Mouse (Mus musculus) heart, embryonic 11.5 days (tissue): ENCODE data around the gene Wdr19. TPM values are rescaled to one million over a fixed set of nuclear protein-coding genes. Genes with fewer than 3 reads are reported as not detected.

Experiments used
- ATAC-seq: fragments of 200-750 bp; cut with Nextera tagmentation; replicated peaks from 2 replicates; pipeline ENCODE4 v1.8.0; 2017; ENCODE audit warnings: moderate library complexity; ENCODE audit not compliant: insufficient number of reproducible peaks, low FRiP score, low TSS enrichment
- H3K27ac ChIP-seq: fragments of 300-500 bp; sonication (generic); 2 replicates; pipeline ENCODE4 v1.5.1; 2014; ENCODE audit warnings: mild to moderate bottlenecking, low read depth, low read length
- H3K27me3 ChIP-seq: fragments of 300-500 bp; sonication (generic); 2 replicates; pipeline ENCODE4 v1.6.1; 2014; ENCODE audit warnings: mild to moderate bottlenecking, low read length, mixed read lengths; ENCODE audit not compliant: control insufficient read depth, insufficient read depth
- H3K36me3 ChIP-seq: fragments of 300-500 bp; sonication (generic); 2 replicates; pipeline ENCODE4 v1.6.1; 2014; ENCODE audit warnings: mild to moderate bottlenecking, low read length, moderate library complexity, mixed read lengths; ENCODE audit not compliant: control insufficient read depth, insufficient read depth
- H3K4me1 ChIP-seq: fragments of 300-500 bp; sonication (generic); 2 replicates; pipeline ENCODE4 v1.6.1; 2014; ENCODE audit warnings: low read length; ENCODE audit not compliant: control insufficient read depth, insufficient read depth
- H3K4me2 ChIP-seq: fragments of 300-500 bp; sonication (generic); 2 replicates; pipeline ENCODE4 v1.6.1; 2014; ENCODE audit warnings: mild to moderate bottlenecking, moderate library complexity
- H3K4me3 ChIP-seq: fragments of 300-500 bp; sonication (generic); 2 replicates; pipeline ENCODE4 v1.5.1; 2014; ENCODE audit warnings: low read depth, low read length
- H3K9ac ChIP-seq: fragments of 300-500 bp; sonication (generic); 2 replicates; pipeline ENCODE4 v1.6.1; 2014; ENCODE audit warnings: mild to moderate bottlenecking, low read depth, low read length, moderate library complexity
- H3K9me3 ChIP-seq: fragments of 300-500 bp; sonication (generic); replicated peaks from 2 replicates; pipeline ENCODE4 v1.6.1; 2016; ENCODE audit warnings: low read length; ENCODE audit not compliant: control insufficient read depth
- WGBS: fragments of 180-500 bp; shearing (Covaris S2); extraction: QIAGEN DNeasy Blood & Tissue Kit; methylation state at CpG from one replicate; pipeline ENCODE4 v1.1.7; 2014; ENCODE audit not compliant: insufficient replicate concordance; 5-methylcytosine and 5-hydroxymethylcytosine counted together
- polyA plus RNA-seq: library from polyadenylated mRNA; unstranded; fragments of >200 nt; fragmentation: Nextera tagmentation; extraction: Ambion mirVana; gene quantifications from 2 replicates; pipeline ENCODE4 v1.2.1, GENCODE M21; 2014

Wdr19 gene
- polyA plus RNA-seq, 1 experiment from 2014 or later, result 6.7 TPM

GRCm38 (mm10) chr5:65158696-65159305, 40.7 kb upstream of the Wdr19 start:
- no peak overlapping the region for H3K4me3 ChIP-seq

GRCm38 (mm10) chr5:65163001-65163400, 36.5 kb upstream of the Wdr19 start:
- Histone ChIP-seq H3K36me3 (peaks cover 6% of the 10 kb centered on the region; the same call in 1 of the 2 replicates), H3K27me3 (no peaks in the 10 kb centered on the region), H3K27ac (no peak overlapping the region), H3K4me2 (no peak overlapping the region), H3K9me3 (no peaks in the 10 kb centered on the region), H3K4me1 (no peaks in the 10 kb centered on the region), H3K9ac (no peak overlapping the region), H3K4me3 (no peak overlapping the region)
- WGBS, result 59% methylated on average over 5 of the region's 5 CpGs
- ATAC-seq, result no peak

More at GRCm38 (mm10) chr5:65158696-65159305, 40.7 kb upstream of the Wdr19 start:
- Histone ChIP-seq H3K36me3 (peaks cover 8% of the 10 kb centered on the region; the same call in 1 of the 2 replicates), H3K27me3 (no peaks in the 10 kb centered on the region), H3K9ac (no peak overlapping the region), H3K4me2 (no peak overlapping the region), H3K9me3 (no peaks in the 10 kb centered on the region), H3K27ac (no peak overlapping the region), H3K4me1 (no peaks in the 10 kb centered on the region)
- no peak for ATAC-seq
- WGBS, result 86% methylated on average over 20 of the region's 20 CpGs

- H3K9ac ChIP-seq, result no peak overlapping the region
- H3K9me3 ChIP-seq, result no peaks in the 10 kb centered on the region
- no peak overlapping the region for H3K4me3 ChIP-seq
- H3K36me3 ChIP-seq, result peaks cover 6% of the 10 kb centered on the region; the same call in 1 of the 2 replicates
- peaks cover 1% of the 10 kb centered on the region; the same call in 1 of the 2 replicates for H3K4me1 ChIP-seq
- no peak for ATAC-seq
- 85% methylated on average over 17 of the region's 17 CpGs for WGBS
- H3K27me3 ChIP-seq, result no peaks in the 10 kb centered on the region
- H3K27ac ChIP-seq, result peak overlapping the region; percentile 31; the same call in 1 of the 2 replicates
- no peak overlapping the region for H3K4me2 ChIP-seq
Measured at GRCm38 (mm10) chr5:65163489-65164092, 35.9 kb upstream of the Wdr19 start.

- no peak overlapping the region for H3K4me3 ChIP-seq
- peaks cover 7% of the 10 kb centered on the region for H3K4me1 ChIP-seq
- 86% methylated on average over 9 of the region's 9 CpGs for WGBS
- H3K9me3 ChIP-seq, result no peaks in the 10 kb centered on the region
- no peaks in the 10 kb centered on the region; the same call in 1 of the 2 replicates for H3K36me3 ChIP-seq
- ATAC-seq, result no peak
- no peak overlapping the region for H3K27ac ChIP-seq
- no peak overlapping the region for H3K4me2 ChIP-seq
- no peaks in the 10 kb centered on the region for H3K27me3 ChIP-seq
- no peak overlapping the region for H3K9ac ChIP-seq
Measured at GRCm38 (mm10) chr5:65170206-65170605, 29.3 kb upstream of the Wdr19 start.

GRCm38 (mm10) chr5:65175035-65175917, 24.2 kb upstream of the Wdr19 start:
- no peak overlapping the region for H3K9ac ChIP-seq
- ATAC-seq, result no peak

GRCm38 (mm10) chr5:65175918-65176484, 23.5 kb upstream of the Wdr19 start:
- Histone ChIP-seq H3K4me1 (peaks cover 18% of the 10 kb centered on the region), H3K4me3 (no peak overlapping the region), H3K4me2 (no peak overlapping the region), H3K27ac (peak overlapping the region; percentile 15; the same call in 1 of the 2 replicates), H3K9ac (no peak overlapping the region), H3K9me3 (no peaks in the 10 kb centered on the region), H3K27me3 (no peaks in the 10 kb centered on the region), H3K36me3 (no peaks in the 10 kb centered on the region)
- WGBS, result 69% methylated on average over 13 of the region's 13 CpGs
- ATAC-seq, result no peak

More at GRCm38 (mm10) chr5:65175035-65175917, 24.2 kb upstream of the Wdr19 start:
- WGBS, result 63% methylated on average over 26 of the region's 26 CpGs
- Histone ChIP-seq H3K9me3 (no peaks in the 10 kb centered on the region), H3K27me3 (no peaks in the 10 kb centered on the region), H3K4me3 (no peak overlapping the region), H3K4me2 (no peak overlapping the region), H3K27ac (no peak overlapping the region), H3K36me3 (no peaks in the 10 kb centered on the region), H3K4me1 (peaks cover 18% of the 10 kb centered on the region)

GRCm38 (mm10) chr5:65177026-65177514, 22.4 kb upstream of the Wdr19 start:
- Histone ChIP-seq H3K36me3 (no peaks in the 10 kb centered on the region), H3K27ac (peak overlapping the region; percentile 77), H3K27me3 (no peaks in the 10 kb centered on the region), H3K4me1 (peaks cover 25% of the 10 kb centered on the region), H3K9me3 (no peaks in the 10 kb centered on the region), H3K9ac (no peak overlapping the region), H3K4me2 (peak overlapping the region; percentile 5), H3K4me3 (no peak overlapping the region)
- ATAC-seq, result peak; percentile 65; the same call in 1 of the 2 replicates
- 27% methylated on average over 11 of the region's 11 CpGs for WGBS

- no peak overlapping the region for H3K27ac ChIP-seq
- no peak overlapping the region for H3K9ac ChIP-seq
- no peaks in the 10 kb centered on the region for H3K27me3 ChIP-seq
- peaks cover 27% of the 10 kb centered on the region for H3K4me1 ChIP-seq
- H3K4me2 ChIP-seq, result no peak overlapping the region
- H3K36me3 ChIP-seq, result no peaks in the 10 kb centered on the region
- 92% methylated on average over 9 of the region's 9 CpGs for WGBS
- ATAC-seq, result no peak
- no peaks in the 10 kb centered on the region for H3K9me3 ChIP-seq
- no peak overlapping the region for H3K4me3 ChIP-seq
Measured at GRCm38 (mm10) chr5:65178477-65178876, 21.0 kb upstream of the Wdr19 start.
